Mouse (Mus musculus) midbrain, embryonic 16.5 days (tissue): Measurements from ENCODE around the gene Plpp3. TPM values are rescaled to one million over a fixed set of nuclear protein-coding genes. Genes with fewer than 3 reads are reported as not detected.

Experiments
- ATAC-seq: fragments of 200-750 bp; cut with Nextera tagmentation; 2 replicates; pipeline ENCODE4 v1.8.0; 2017; ENCODE audit warnings: moderate TSS enrichment
- H3K27ac ChIP-seq: fragments of 300-500 bp; sonication (generic); 2 replicates; pipeline ENCODE4 v1.5.1; 2014; ENCODE audit warnings: mild to moderate bottlenecking, low read length, mixed read lengths
- H3K27me3 ChIP-seq: fragments of 300-500 bp; sonication (generic); 2 replicates; pipeline ENCODE4 v1.6.1; 2014; ENCODE audit warnings: low read depth, low read length, mixed read lengths; ENCODE audit not compliant: control insufficient read depth, insufficient read depth
- H3K36me3 ChIP-seq: fragments of 300-500 bp; sonication (generic); 2 replicates; pipeline ENCODE4 v1.6.1; 2014; ENCODE audit warnings: mild to moderate bottlenecking, low read length, moderate library complexity, mixed read lengths; ENCODE audit not compliant: control insufficient read depth, insufficient read depth
- H3K4me1 ChIP-seq: fragments of 300-500 bp; sonication (generic); 2 replicates; pipeline ENCODE4 v1.6.1; 2014; ENCODE audit warnings: mild to moderate bottlenecking, low read length, mixed read lengths; ENCODE audit not compliant: control insufficient read depth, insufficient read depth
- H3K4me2 ChIP-seq: fragments of 300-500 bp; sonication (generic); 2 replicates; pipeline ENCODE4 v1.6.1; 2014; ENCODE audit warnings: mild to moderate bottlenecking, low read length, mixed read lengths
- H3K4me3 ChIP-seq: fragments of 300-500 bp; sonication (generic); 2 replicates; pipeline ENCODE4 v1.5.1; 2014; ENCODE audit warnings: low read depth, mild to moderate bottlenecking, low read length, moderate library complexity, mixed read lengths
- H3K9ac ChIP-seq: fragments of 300-500 bp; sonication (generic); 2 replicates; pipeline ENCODE4 v1.6.1; 2014; ENCODE audit warnings: low read depth, low read length, mixed read lengths
- H3K9me3 ChIP-seq: fragments of 300-500 bp; sonication (generic); replicated peaks from 2 replicates; pipeline ENCODE4 v1.6.1; 2014; ENCODE audit warnings: mild to moderate bottlenecking, low read length, mixed read lengths; ENCODE audit not compliant: control insufficient read depth, poor library complexity, severe bottlenecking
- WGBS: fragments of 180-500 bp; shearing (Covaris S2); extraction: QIAGEN DNeasy Blood & Tissue Kit; methylation state at CpG from one replicate; pipeline ENCODE4 v1.1.7; 2014; 5-methylcytosine and 5-hydroxymethylcytosine counted together
- polyA plus RNA-seq: library from polyadenylated mRNA; unstranded; fragments of >200 nt; fragmentation: Nextera tagmentation; extraction: Ambion mirVana; gene quantifications from 2 replicates; pipeline ENCODE4 v1.2.1, GENCODE M21; 2015

Gene Plpp3
- polyA plus RNA-seq, 1 experiment from 2014 or later, result 102 TPM

DNA sequence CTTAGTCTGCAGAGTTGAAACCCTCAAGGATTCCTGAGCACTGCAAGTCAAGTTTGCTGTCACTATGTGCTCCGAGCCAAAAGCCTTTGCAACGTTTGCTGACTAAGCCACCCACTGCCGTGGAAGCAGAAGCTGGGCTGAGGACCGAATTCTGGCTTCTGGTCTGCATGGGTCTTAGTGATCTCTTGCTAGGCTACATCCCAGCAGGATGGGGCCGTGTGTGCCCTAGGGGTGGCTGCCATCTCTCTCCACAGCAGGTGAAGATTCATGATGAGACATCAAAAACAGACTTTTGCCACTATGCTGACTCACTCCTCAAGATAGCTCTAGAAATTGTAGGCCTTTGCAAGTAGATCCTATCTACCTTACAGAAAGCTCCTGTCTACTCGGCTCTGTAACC, 69.2 kb downstream of the Plpp3 start:
- Histone ChIP-seq H3K4me3 (no peak overlapping the region), H3K36me3 (0 out of 2 replicates have a peak, but pooled peaks cover 3% of the 10 kb centered on the region), H3K27me3 (no peaks in the 10 kb centered on the region), H3K4me1 (no peaks in the 10 kb centered on the region), H3K9me3 (no peaks in the 10 kb centered on the region), H3K27ac (no peak overlapping the region), H3K4me2 (no peak overlapping the region), H3K9ac (no peak overlapping the region)
- ATAC-seq, result no peak
- 77% methylated on average over 6 of the region's 6 CpGs for WGBS

GRCm38 (mm10) chr4:105230127-105230526, 73.0 kb downstream of the Plpp3 start:
- 90% methylated on average over 8 of the region's 8 CpGs for WGBS
- Histone ChIP-seq H3K9ac (no peak overlapping the region), H3K9me3 (no peaks in the 10 kb centered on the region), H3K27me3 (no peaks in the 10 kb centered on the region), H3K36me3 (no peaks in the 10 kb centered on the region), H3K4me2 (no peak overlapping the region), H3K4me3 (no peak overlapping the region), H3K27ac (no peak overlapping the region), H3K4me1 (no peaks in the 10 kb centered on the region)
- ATAC-seq, result no peak

GRCm38 (mm10) chr4:105240233-105240632, 83.1 kb downstream of the Plpp3 start:
- peaks cover 8% of the 10 kb centered on the region for H3K4me1 ChIP-seq
- no peaks in the 10 kb centered on the region for H3K36me3 ChIP-seq
- H3K9me3 ChIP-seq, result no peaks in the 10 kb centered on the region
- WGBS, result 20% methylated on average over 7 of the region's 7 CpGs
- H3K4me2 ChIP-seq, result no peak overlapping the region
- H3K27ac ChIP-seq, result no peak overlapping the region
- no peak overlapping the region for H3K9ac ChIP-seq
- ATAC-seq, result no peak
- no peaks in the 10 kb centered on the region for H3K27me3 ChIP-seq
- H3K4me3 ChIP-seq, result no peak overlapping the region

GRCm38 (mm10) chr4:105244931-105245330, 87.8 kb downstream of the Plpp3 start:
- peaks cover 18% of the 10 kb centered on the region for H3K4me1 ChIP-seq
- 58% methylated on average over 10 of the region's 10 CpGs for WGBS
- no peaks in the 10 kb centered on the region for H3K9me3 ChIP-seq
- H3K27ac ChIP-seq, result peak overlapping the region; percentile 66; the same call in 1 of the 2 replicates
- H3K4me3 ChIP-seq, result no peak overlapping the region
- 0 out of 2 replicates have a peak overlapping the region, but pooled peaks have one; percentile 66 for H3K4me2 ChIP-seq
- ATAC-seq, result no peak
- no peaks in the 10 kb centered on the region for H3K36me3 ChIP-seq
- H3K9ac ChIP-seq, result peak overlapping the region; percentile 67; the same call in 1 of the 2 replicates
- H3K27me3 ChIP-seq, result no peaks in the 10 kb centered on the region

DNA sequence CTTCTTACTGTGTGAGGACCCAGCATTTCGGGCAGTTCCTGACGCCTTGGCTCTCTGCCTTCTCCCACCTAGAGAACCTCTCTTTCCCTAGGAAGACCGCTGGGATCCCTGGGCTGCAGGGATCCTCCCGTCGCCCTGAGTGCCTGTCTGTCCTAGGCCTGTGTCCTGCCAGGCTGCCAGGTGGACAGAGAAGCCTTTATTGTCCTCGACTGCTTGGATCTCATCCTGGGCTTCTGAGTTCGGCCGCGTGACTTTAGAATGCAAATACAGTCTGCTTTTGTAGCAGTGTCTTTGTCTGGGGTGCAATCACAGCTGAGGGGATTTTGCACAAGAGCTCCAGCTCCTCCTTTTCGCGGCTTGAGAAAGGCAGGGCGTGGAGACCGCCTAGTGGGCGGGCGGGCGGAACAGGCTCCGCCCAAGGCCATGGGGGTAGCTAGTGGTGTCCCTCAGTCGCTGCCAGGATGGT, 88.4 kb downstream of the Plpp3 start:
- H3K4me2 ChIP-seq, result peak overlapping the region; percentile 66
- H3K27ac ChIP-seq, result peak overlapping the region; percentile 66
- no peaks in the 10 kb centered on the region for H3K36me3 ChIP-seq
- H3K9ac ChIP-seq, result peak overlapping the region; percentile 67
- WGBS, result 2% methylated on average over 18 of the region's 18 CpGs
- no peaks in the 10 kb centered on the region for H3K9me3 ChIP-seq
- peak; percentile 92 for ATAC-seq
- peak overlapping the region; percentile 28 for H3K4me3 ChIP-seq
- no peaks in the 10 kb centered on the region for H3K27me3 ChIP-seq
- H3K4me1 ChIP-seq, result peaks cover 15% of the 10 kb centered on the region

GRCm38 (mm10) chr4:105246331-105246730, 89.2 kb downstream of the Plpp3 start:
- H3K9ac ChIP-seq, result no peak overlapping the region

DNA sequence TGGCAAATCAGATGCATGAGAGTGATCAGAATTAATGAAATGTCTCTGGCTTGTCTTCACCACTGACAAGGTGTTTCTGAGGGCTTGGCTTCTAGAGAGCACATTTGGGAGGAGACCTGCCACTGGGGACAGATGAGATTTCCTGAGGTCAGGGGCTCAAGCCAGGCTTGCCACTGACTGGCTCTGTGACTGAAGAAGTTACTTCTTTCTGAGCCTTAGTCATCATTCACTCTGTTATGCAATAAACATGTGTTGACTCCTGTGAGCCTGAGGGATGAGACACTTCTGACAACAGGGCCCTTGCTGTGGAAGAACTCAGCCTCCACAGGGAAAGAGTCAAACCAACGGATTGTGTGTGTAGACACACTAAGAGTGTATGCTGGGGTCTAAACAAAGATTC, 91.0 kb downstream of the Plpp3 start:
- Histone ChIP-seq H3K9ac (no peak overlapping the region), H3K9me3 (no peaks in the 10 kb centered on the region), H3K4me2 (no peak overlapping the region), H3K36me3 (no peaks in the 10 kb centered on the region), H3K27me3 (no peaks in the 10 kb centered on the region), H3K4me1 (peaks cover 15% of the 10 kb centered on the region), H3K4me3 (no peak overlapping the region), H3K27ac (no peak overlapping the region)
- no peak for ATAC-seq
- 84% methylated on average over 1 of the region's 1 CpGs for WGBS

More at GRCm38 (mm10) chr4:105246331-105246730, 89.2 kb downstream of the Plpp3 start:
- H3K27me3 ChIP-seq, result no peaks in the 10 kb centered on the region
- 65% methylated on average over 7 of the region's 7 CpGs for WGBS
- no peak overlapping the region for H3K4me2 ChIP-seq
- H3K9me3 ChIP-seq, result no peaks in the 10 kb centered on the region
- ATAC-seq, result no peak
- H3K36me3 ChIP-seq, result no peaks in the 10 kb centered on the region
- H3K4me3 ChIP-seq, result no peak overlapping the region
- H3K27ac ChIP-seq, result no peak overlapping the region
- peaks cover 15% of the 10 kb centered on the region for H3K4me1 ChIP-seq

GRCm38 (mm10) chr4:105249283-105249682, 92.1 kb downstream of the Plpp3 start:
- WGBS, result 76% methylated on average over 4 of the region's 4 CpGs
- H3K4me2 ChIP-seq, result no peak overlapping the region
- no peak overlapping the region for H3K27ac ChIP-seq
- ATAC-seq, result no peak
- no peak overlapping the region for H3K4me3 ChIP-seq
- peaks cover 15% of the 10 kb centered on the region for H3K4me1 ChIP-seq
- no peaks in the 10 kb centered on the region for H3K9me3 ChIP-seq
- no peak overlapping the region for H3K9ac ChIP-seq
- no peaks in the 10 kb centered on the region for H3K27me3 ChIP-seq
- H3K36me3 ChIP-seq, result no peaks in the 10 kb centered on the region

GRCm38 (mm10) chr4:105250946-105251345, 93.8 kb downstream of the Plpp3 start:
- no peak overlapping the region for H3K9ac ChIP-seq
- 0 out of 2 replicates have a peak, but pooled peaks cover 2% of the 10 kb centered on the region for H3K4me1 ChIP-seq
- no peaks in the 10 kb centered on the region for H3K36me3 ChIP-seq
- ATAC-seq, result no peak
- no peak overlapping the region for H3K4me2 ChIP-seq
- WGBS, result 81% methylated on average over 3 of the region's 3 CpGs
- H3K27ac ChIP-seq, result no peak overlapping the region
- no peaks in the 10 kb centered on the region for H3K9me3 ChIP-seq
- H3K27me3 ChIP-seq, result no peaks in the 10 kb centered on the region
- no peak overlapping the region for H3K4me3 ChIP-seq
